23 mouse cellular contexts compared by ENCODE assay signal in the genomic region with DNA sequence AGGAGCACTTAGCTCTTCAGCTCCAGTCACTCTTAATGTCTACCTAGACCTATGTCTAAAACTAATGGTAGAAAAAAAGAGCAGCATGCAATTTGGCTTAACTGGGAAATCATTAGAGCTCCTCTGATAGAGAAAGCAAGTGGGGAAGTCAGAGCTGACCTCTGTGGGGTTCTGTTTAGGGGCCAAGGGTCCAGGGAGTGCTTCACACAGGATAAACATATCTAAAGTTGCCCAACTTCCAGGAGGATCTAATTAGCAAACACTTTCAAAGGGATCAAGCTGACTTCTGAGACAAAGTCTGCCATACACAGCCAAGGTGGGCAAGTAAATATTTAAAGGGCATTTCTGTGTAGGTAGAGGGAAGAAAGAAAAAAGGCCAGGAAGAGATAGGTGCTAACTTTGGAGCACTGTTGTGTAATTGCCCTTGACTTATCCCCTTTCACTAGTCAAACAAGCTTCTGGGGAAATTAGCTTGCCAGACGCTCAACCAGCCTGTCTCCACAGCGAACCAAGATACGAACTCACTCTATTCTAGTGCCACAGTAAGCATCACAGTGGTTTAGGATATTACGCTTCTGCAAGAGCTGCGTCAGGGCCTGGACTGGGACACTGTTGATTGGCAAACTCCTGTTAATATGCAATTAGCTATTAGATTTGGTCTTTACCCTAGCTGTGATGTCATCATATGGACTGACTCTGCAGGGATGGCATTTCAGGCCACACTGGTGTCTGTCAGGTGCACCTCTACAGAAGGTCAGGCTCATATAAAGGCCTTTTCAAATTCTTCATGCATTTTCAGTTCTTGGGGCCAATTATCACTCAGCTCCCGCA.
DNase-seq lines count a peak whose midpoint lies in the region; ATAC-seq lines count a peak whose summit lies in the region.
"Had no signal": no experiment of that assay in that cellular context is flagged by ENCODE, and none has a peak within 500 bp of the region (broad histone marks: within the 10 kb centered on the region; RNA-seq: fewer than 3 reads in every experiment).

No protein-coding gene starts in this region.

- H3K27ac ChIP-seq in liver, embryonic 11.5 days (ENCODE audit: low read depth, low read length): 0 out of 2 replicates have a peak overlapping the region, but pooled peaks have one; percentile 6
- 0 out of 2 replicates have a peak overlapping the region, but pooled peaks have one; percentile 21 for H3K27ac ChIP-seq in liver, embryonic 15.5 days (replicated peaks)
- H3K27ac ChIP-seq in stomach, embryonic 16.5 days (ENCODE audit: low read length): no peak overlapping the region
- no peak overlapping the region for H3K27ac ChIP-seq in forebrain, embryonic 11.5 days (ENCODE audit: low read depth, low read length)
- H3K27ac ChIP-seq: embryonic facial prominence, embryonic 15.5 days; forebrain, embryonic 10.5 days; heart, adult 2 months; hindbrain, embryonic 15.5 days had no signal

- H3K9me3 ChIP-seq in liver, embryonic 11.5 days (ENCODE audit: control insufficient read depth, low read length): no peaks in the 10 kb centered on the region
- no peaks in the 10 kb centered on the region for H3K9me3 ChIP-seq in liver, embryonic 15.5 days (replicated peaks)
- no peaks in the 10 kb centered on the region for H3K9me3 ChIP-seq in stomach, embryonic 16.5 days (replicated peaks; ENCODE audit: control insufficient read depth, low read length)
- no peaks in the 10 kb centered on the region for H3K9me3 ChIP-seq in forebrain, embryonic 11.5 days (ENCODE audit: control insufficient read depth, low read length)
- H3K9me3 ChIP-seq: embryonic facial prominence, embryonic 15.5 days; forebrain, embryonic 10.5 days; G1E; hindbrain, embryonic 15.5 days had no signal

- H3K36me3 ChIP-seq in liver, embryonic 11.5 days (ENCODE audit: control insufficient read depth, insufficient read depth, low read length): no peaks in the 10 kb centered on the region
- H3K36me3 ChIP-seq in liver, embryonic 15.5 days (replicated peaks): no peaks in the 10 kb centered on the region
- no peaks in the 10 kb centered on the region for H3K36me3 ChIP-seq in stomach, embryonic 16.5 days (ENCODE audit: control insufficient read depth, insufficient read depth, low read length)
- no peaks in the 10 kb centered on the region for H3K36me3 ChIP-seq in forebrain, embryonic 11.5 days (ENCODE audit: control insufficient read depth, insufficient read depth, low read length)
- H3K36me3 ChIP-seq: embryonic facial prominence, embryonic 15.5 days; forebrain, embryonic 10.5 days; G1E; hindbrain, embryonic 15.5 days had no signal

- H3K4me2 ChIP-seq in liver, embryonic 11.5 days: no peak overlapping the region
- no peak overlapping the region for H3K4me2 ChIP-seq in liver, embryonic 15.5 days
- no peak overlapping the region for H3K4me2 ChIP-seq in stomach, embryonic 16.5 days (ENCODE audit: low read depth, low read length)
- no peak overlapping the region for H3K4me2 ChIP-seq in forebrain, embryonic 11.5 days (ENCODE audit: low read depth, low read length, severe bottlenecking)
- H3K4me2 ChIP-seq: embryonic facial prominence, embryonic 15.5 days; heart, embryonic 11.5 days; hindbrain, embryonic 15.5 days had no signal

- H3K4me3 ChIP-seq in liver, embryonic 11.5 days (ENCODE audit: low read depth, low read length): no peak overlapping the region
- H3K4me3 ChIP-seq in liver, embryonic 15.5 days (replicated peaks): no peak overlapping the region
- no peak overlapping the region for H3K4me3 ChIP-seq in stomach, embryonic 16.5 days (replicated peaks; ENCODE audit: low read length)
- H3K4me3 ChIP-seq in forebrain, embryonic 11.5 days (ENCODE audit: low read depth, low read length): no peak overlapping the region
- H3K4me3 ChIP-seq: embryonic facial prominence, embryonic 15.5 days; erythroblast, embryonic 14.5 days; forebrain, embryonic 10.5 days; heart, adult 2 months; hindbrain, embryonic 15.5 days had no signal

- ATAC-seq in liver, embryonic 11.5 days (replicated peaks; ENCODE audit: low FRiP score): peak; percentile 68
- ATAC-seq in liver, embryonic 15.5 days (ENCODE audit: insufficient read depth): peak; percentile 79
- ATAC-seq in stomach, embryonic 16.5 days (ENCODE audit: insufficient read depth, low FRiP score): peak; percentile 44; the same call in 1 of the 2 replicates
- ATAC-seq in forebrain, embryonic 11.5 days (replicated peaks; ENCODE audit: low FRiP score): no peak
- ATAC-seq: CD4-positive, CD25-positive, alpha-beta regulatory T cell, adult 4 months; forebrain, embryonic 16.5 days had no signal

- H3K27me3 ChIP-seq in liver, embryonic 11.5 days (replicated peaks; ENCODE audit: control insufficient read depth, insufficient read depth, low read length): no peaks in the 10 kb centered on the region
- H3K27me3 ChIP-seq in liver, embryonic 15.5 days: no peaks in the 10 kb centered on the region
- H3K27me3 ChIP-seq in stomach, embryonic 16.5 days (ENCODE audit: control insufficient read depth, insufficient read depth, low read length): no peaks in the 10 kb centered on the region
- H3K27me3 ChIP-seq in forebrain, embryonic 11.5 days (ENCODE audit: control insufficient read depth, insufficient read depth, low read length): no peaks in the 10 kb centered on the region
- H3K27me3 ChIP-seq: embryonic facial prominence, embryonic 15.5 days; hindbrain, embryonic 15.5 days had no signal

- DNase-seq in adrenal gland, postnatal 10 days: peak; percentile 35
- DNase-seq in adrenal gland, postnatal 25 days: no peak
- no peak for DNase-seq in liver, embryonic 11.5 days (ENCODE audit: low spot score)
- DNase-seq in kidney, adult 11 months: no peak
- DNase-seq in retina, embryonic 14.5 days (ENCODE audit: low spot score): no peak
- DNase-seq in forebrain, embryonic 11.5 days (ENCODE audit: low spot score): no peak
- DNase-seq: adrenal gland, adult 8-10 months; B cell, adult 2 months; cerebellum, adult 2 months; cerebellum, postnatal 14 days; embryo, embryonic 11 days; gastrocnemius, postnatal 10 days; heart, adult 2 months had no signal

- 74% methylated on average over 6 of the region's 6 CpGs for WGBS in liver, embryonic 11.5 days
- 63% methylated on average over 6 of the region's 6 CpGs for WGBS in liver, embryonic 15.5 days (ENCODE audit: insufficient replicate concordance)
- WGBS in stomach, embryonic 16.5 days: 71% methylated on average over 6 of the region's 6 CpGs
- 84% methylated on average over 6 of the region's 6 CpGs for WGBS in forebrain, embryonic 11.5 days

- H3K4me1 ChIP-seq in liver, embryonic 11.5 days (replicated peaks; ENCODE audit: control insufficient read depth, insufficient read depth, low read length): no peaks in the 10 kb centered on the region
- H3K4me1 ChIP-seq in liver, embryonic 15.5 days (replicated peaks): 0 out of 2 replicates have a peak, but pooled peaks cover 3% of the 10 kb centered on the region
- H3K4me1 ChIP-seq in stomach, embryonic 16.5 days (ENCODE audit: control insufficient read depth, insufficient read depth, low read length): no peaks in the 10 kb centered on the region
- no peaks in the 10 kb centered on the region for H3K4me1 ChIP-seq in forebrain, embryonic 11.5 days (replicated peaks; ENCODE audit: control insufficient read depth, insufficient read depth, low read length)
- H3K4me1 ChIP-seq: embryonic facial prominence, embryonic 15.5 days; hindbrain, embryonic 15.5 days had no signal

- H3K9ac ChIP-seq in liver, embryonic 11.5 days (ENCODE audit: low read depth, low read length): no peak overlapping the region
- no peak overlapping the region for H3K9ac ChIP-seq in liver, embryonic 15.5 days
- H3K9ac ChIP-seq in stomach, embryonic 16.5 days (ENCODE audit: low read length): no peak overlapping the region
- no peak overlapping the region for H3K9ac ChIP-seq in forebrain, embryonic 11.5 days (ENCODE audit: low read length)
- H3K9ac ChIP-seq: embryonic facial prominence, embryonic 15.5 days; hindbrain, embryonic 15.5 days had no signal

Comparison
In these comparisons a context has a peak if more than half of its experiments do, and no peak if none do; other contexts are left out.
1. H3K27ac ChIP-seq: peak in liver, embryonic 11.5 days (single experiment) and liver, embryonic 15.5 days (single experiment); none in stomach, embryonic 16.5 days (single experiment) and forebrain, embryonic 11.5 days (single experiment).